Mouse (Mus musculus) kidney, embryonic 14.5 days (tissue): ENCODE measurements around the gene Raver1. TPM values are rescaled to one million over a fixed set of nuclear protein-coding genes. Genes with fewer than 3 reads are reported as not detected.
A peak's percentile ranks its signal among the peaks of the same experiment; 100 is the strongest.

Source experiments
- ATAC-seq: fragments of 200-750 bp; cut with Nextera tagmentation; 2 replicates; pipeline ENCODE4 v1.8.0; 2017; ENCODE audit warnings: moderate number of reproducible peaks, mild to moderate bottlenecking, moderate TSS enrichment, moderate library complexity; ENCODE audit not compliant: low FRiP score, low TSS enrichment
- H3K27ac ChIP-seq: fragments of 300-500 bp; sonication (generic); 2 replicates; pipeline ENCODE4 v1.5.1; 2014; ENCODE audit warnings: low read depth, mild to moderate bottlenecking, low read length, moderate library complexity, mixed read lengths
- H3K27me3 ChIP-seq: fragments of 300-500 bp; sonication (generic); 2 replicates; pipeline ENCODE4 v1.6.1; 2014; ENCODE audit warnings: mild to moderate bottlenecking, low read length; ENCODE audit not compliant: control insufficient read depth, insufficient read depth
- H3K36me3 ChIP-seq: fragments of 300-500 bp; sonication (generic); 2 replicates; pipeline ENCODE4 v1.6.1; 2014; ENCODE audit warnings: low read length, mixed read lengths; ENCODE audit not compliant: control insufficient read depth, insufficient read depth
- H3K4me1 ChIP-seq: fragments of 300-500 bp; sonication (generic); 2 replicates; pipeline ENCODE4 v1.6.1; 2014; ENCODE audit warnings: low read length, mixed read lengths; ENCODE audit not compliant: control insufficient read depth, insufficient read depth
- H3K4me2 ChIP-seq: fragments of 300-500 bp; sonication (generic); replicated peaks from 2 replicates; pipeline ENCODE4 v1.6.1; 2014; ENCODE audit warnings: low read depth, mild to moderate bottlenecking, low read length
- H3K4me3 ChIP-seq: fragments of 300-500 bp; sonication (generic); 2 replicates; pipeline ENCODE4 v1.5.1; 2014; ENCODE audit warnings: mild to moderate bottlenecking, low read length
- H3K9ac ChIP-seq: fragments of 300-500 bp; sonication (generic); 2 replicates; pipeline ENCODE4 v1.6.1; 2014; ENCODE audit warnings: low read depth, mild to moderate bottlenecking, low read length, moderate library complexity
- H3K9me3 ChIP-seq: fragments of 300-500 bp; sonication (generic); 2 replicates; pipeline ENCODE4 v1.6.1; 2016; ENCODE audit warnings: low read length; ENCODE audit not compliant: control insufficient read depth
- WGBS: fragments of 180-500 bp; shearing (Covaris S2); extraction: QIAGEN DNeasy Blood & Tissue Kit; methylation state at CpG from one replicate; pipeline ENCODE4 v1.1.7; 2014; 5-methylcytosine and 5-hydroxymethylcytosine counted together
- polyA plus RNA-seq: library from polyadenylated mRNA; unstranded; fragments of >200 nt; fragmentation: Nextera tagmentation; extraction: Ambion mirVana; gene quantifications from 2 replicates; pipeline ENCODE4 v1.2.1, GENCODE M21; 2014

The Raver1 gene
- polyA plus RNA-seq, 1 experiment from 2014 or later = 96.0 TPM

- Histone ChIP-seq H3K4me3 (no peak overlapping the region), H3K4me2 (no peak overlapping the region), H3K36me3 (no peaks in the 10 kb centered on the region; the same call in 1 of the 2 replicates), H3K27me3 (no peaks in the 10 kb centered on the region), H3K9ac (no peak overlapping the region), H3K9me3 (no peaks in the 10 kb centered on the region), H3K27ac (no peak overlapping the region), H3K4me1 (no peaks in the 10 kb centered on the region)
- ATAC-seq = no peak
- 90% methylated on average over 7 of the region's 7 CpGs for WGBS
These were observed 22.4 kb upstream of the Raver1 start for GRCm38 (mm10) chr9:21114190-21114589.

- Histone ChIP-seq H3K9me3 (no peaks in the 10 kb centered on the region), H3K4me3 (no peak overlapping the region), H3K27me3 (no peaks in the 10 kb centered on the region), H3K27ac (no peak overlapping the region), H3K9ac (no peak overlapping the region), H3K36me3 (peaks cover 3% of the 10 kb centered on the region; the same call in 1 of the 2 replicates), H3K4me2 (no peak overlapping the region), H3K4me1 (no peaks in the 10 kb centered on the region)
- 78% methylated on average over 6 of the region's 6 CpGs for WGBS
- no peak for ATAC-seq
These were observed 21.9 kb upstream of the Raver1 start for GRCm38 (mm10) chr9:21113751-21114150.

- 48% methylated on average over 23 of the region's 23 CpGs for WGBS
- Histone ChIP-seq H3K27ac (no peak overlapping the region), H3K9ac (no peak overlapping the region), H3K36me3 (peaks cover 6% of the 10 kb centered on the region; the same call in 1 of the 2 replicates), H3K27me3 (no peaks in the 10 kb centered on the region), H3K4me1 (no peaks in the 10 kb centered on the region), H3K9me3 (no peaks in the 10 kb centered on the region), H3K4me3 (no peak overlapping the region), H3K4me2 (no peak overlapping the region)
- peak; percentile 11; the same call in 1 of the 2 replicates for ATAC-seq
These were observed 15.9 kb upstream of the Raver1 start for GRCm38 (mm10) chr9:21107607-21108237.

GRCm38 (mm10) chr9:21105760-21106564, 14.2 kb upstream of the Raver1 start:
- no peak for ATAC-seq
- 75% methylated on average over 5 of the region's 5 CpGs for WGBS

GRCm38 (mm10) chr9:21104814-21105213, 13.0 kb upstream of the Raver1 start:
- Histone ChIP-seq H3K4me3 (no peak overlapping the region), H3K9me3 (no peaks in the 10 kb centered on the region), H3K27me3 (no peaks in the 10 kb centered on the region), H3K4me1 (no peaks in the 10 kb centered on the region), H3K9ac (no peak overlapping the region), H3K27ac (no peak overlapping the region), H3K36me3 (peaks cover 6% of the 10 kb centered on the region; the same call in 1 of the 2 replicates), H3K4me2 (no peak overlapping the region)
- no peak for ATAC-seq
- 88% methylated on average over 6 of the region's 6 CpGs for WGBS

More at GRCm38 (mm10) chr9:21105760-21106564, 14.2 kb upstream of the Raver1 start:
- Histone ChIP-seq H3K9ac (no peak overlapping the region), H3K27ac (no peak overlapping the region), H3K4me3 (no peak overlapping the region), H3K4me2 (no peak overlapping the region), H3K9me3 (no peaks in the 10 kb centered on the region), H3K27me3 (no peaks in the 10 kb centered on the region), H3K4me1 (no peaks in the 10 kb centered on the region), H3K36me3 (peaks cover 6% of the 10 kb centered on the region; the same call in 1 of the 2 replicates)

GRCm38 (mm10) chr9:21102076-21102475, 10.3 kb upstream of the Raver1 start:
- Histone ChIP-seq H3K4me3 (no peak overlapping the region), H3K27ac (no peak overlapping the region), H3K4me1 (no peaks in the 10 kb centered on the region), H3K9ac (no peak overlapping the region), H3K27me3 (no peaks in the 10 kb centered on the region), H3K36me3 (peaks cover 3% of the 10 kb centered on the region; the same call in 1 of the 2 replicates), H3K9me3 (no peaks in the 10 kb centered on the region), H3K4me2 (no peak overlapping the region)
- ATAC-seq = no peak
- 87% methylated on average over 2 of the region's 2 CpGs for WGBS

GRCm38 (mm10) chr9:21100447-21101161, 8.8 kb upstream of the Raver1 start:
- Histone ChIP-seq H3K27me3 (no peaks in the 10 kb centered on the region), H3K36me3 (0 out of 2 replicates have a peak, but pooled peaks cover 3% of the 10 kb centered on the region), H3K9me3 (no peaks in the 10 kb centered on the region), H3K4me1 (no peaks in the 10 kb centered on the region), H3K4me3 (no peak overlapping the region), H3K9ac (no peak overlapping the region), H3K4me2 (no peak overlapping the region), H3K27ac (no peak overlapping the region)
- WGBS = 49% methylated on average over 15 of the region's 15 CpGs
- ATAC-seq = no peak

- Histone ChIP-seq H3K4me3 (no peak overlapping the region), H3K27me3 (no peaks in the 10 kb centered on the region), H3K27ac (no peak overlapping the region), H3K4me2 (no peak overlapping the region), H3K36me3 (0 out of 2 replicates have a peak, but pooled peaks cover 3% of the 10 kb centered on the region), H3K4me1 (no peaks in the 10 kb centered on the region), H3K9ac (no peak overlapping the region), H3K9me3 (no peaks in the 10 kb centered on the region)
- 83% methylated on average over 8 of the region's 8 CpGs for WGBS
- no peak for ATAC-seq
These were observed 6.0 kb upstream of the Raver1 start for GRCm38 (mm10) chr9:21097793-21098192.
